Mouse (Mus musculus): ENCODE results near the gene Nepn. TPM values are rescaled to one million over a fixed set of nuclear protein-coding genes. Genes with fewer than 3 reads are reported as not detected.

Nepn gene
- polyA plus RNA-seq, 1 experiment from 2014 or later = 1.6 TPM

- Histone ChIP-seq H3K4me2 (replicated peaks) (no peak overlapping the region), H3K9ac (no peak overlapping the region), H3K36me3 (peaks cover 25% of the 10 kb centered on the region), H3K9me3 (no peaks in the 10 kb centered on the region), H3K4me1 (replicated peaks) (no peaks in the 10 kb centered on the region), H3K4me3 (replicated peaks) (no peak overlapping the region), H3K27me3 (replicated peaks) (no peaks in the 10 kb centered on the region), H3K27ac (no peak overlapping the region)
- ATAC-seq = no peak
- WGBS = 95% methylated on average over 8 of the region's 8 CpGs
These were observed 46.1 kb downstream of the Nepn start for GRCm38 (mm10) chr10:52434836-52435235.

Other genes starting within 250 kb of the Nepn start
- 3.3 and 3.6 TPM in 2 replicates for gene Ros1, start 193.7 kb upstream of the Nepn start, polyA plus RNA-seq (2015; fragmentation: Nextera tagmentation; extraction: Ambion mirVana)
- gene Dcbld1, start 155.4 kb upstream of the Nepn start, polyA plus RNA-seq (2015; fragmentation: Nextera tagmentation; extraction: Ambion mirVana) = 42.4 and 44.6 TPM in 2 replicates
- not detected in 2 replicates for gene Gm26741, start 30.2 kb upstream of the Nepn start, polyA plus RNA-seq (2015; fragmentation: Nextera tagmentation; extraction: Ambion mirVana)
- gene Gopc, start 6.8 kb upstream of the Nepn start, polyA plus RNA-seq (2015; fragmentation: Nextera tagmentation; extraction: Ambion mirVana) = 17.1 and 19.4 TPM in 2 replicates
- 15.7 and 16.1 TPM in 2 replicates for gene Nus1, start 28.6 kb downstream of the Nepn start, polyA plus RNA-seq (2015; fragmentation: Nextera tagmentation; extraction: Ambion mirVana)

Measured in intestine, embryonic 15.5 days (tissue).